Mouse (Mus musculus) liver, embryonic 14.5 days (tissue): ENCODE measurements around the gene Ppp2ca. TPM values are rescaled to one million over a fixed set of nuclear protein-coding genes. Genes with fewer than 3 reads are reported as not detected.

Experiments used
- ATAC-seq: fragments of 200-750 bp; cut with Nextera tagmentation; 2 replicates; pipeline ENCODE4 v1.8.0; 2017; ENCODE audit warnings: moderate number of reproducible peaks, mild to moderate bottlenecking, moderate library complexity; ENCODE audit not compliant: insufficient read depth
- DNase-seq, 3 experiments: peaks; one replicate each; pipeline ENCODE4 v3.0.0-alpha.2; 2012 to 2013; ENCODE audit warnings: low read depth in 3 of 3, low spot score in 3 of 3
- H3K27ac ChIP-seq: fragments of 300-500 bp; sonication (generic); 2 replicates; pipeline ENCODE4 v1.5.1; 2014; ENCODE audit warnings: moderate library complexity, mild to moderate bottlenecking, control low read depth, inconsistent platforms
- H3K27me3 ChIP-seq: fragments of 300-500 bp; sonication (generic); 2 replicates; pipeline ENCODE4 v1.6.1; 2014; ENCODE audit warnings: mild to moderate bottlenecking, low read length, moderate library complexity; ENCODE audit not compliant: control insufficient read depth, insufficient read depth
- H3K36me3 ChIP-seq: fragments of 300-500 bp; sonication (generic); replicated peaks from 2 replicates; pipeline ENCODE4 v1.6.1; 2014; ENCODE audit warnings: low read depth; ENCODE audit not compliant: control insufficient read depth, insufficient read depth
- H3K4me1 ChIP-seq, 2 experiments: fragments of 200-500 bp in 1 of 2; fragments of 300-500 bp in 1 of 2; sonication (generic) in 1 of 2; replicated peaks; 2 replicates each; pipeline ENCODE4 v1.6.1; 2012 to 2014; ENCODE audit warnings: antibody characterized with exemption in 1 of 2, inconsistent platforms in 1 of 2, low read length in 1 of 2; ENCODE audit not compliant: control insufficient read depth in 2 of 2, insufficient read depth in 2 of 2
- H3K4me2 ChIP-seq: fragments of 300-500 bp; sonication (generic); 2 replicates; pipeline ENCODE4 v1.6.1; 2014; ENCODE audit warnings: low read depth, mild to moderate bottlenecking, control low read depth, moderate library complexity
- H3K4me3 ChIP-seq, 2 experiments: fragments of 200-500 bp in 1 of 2; fragments of 300-500 bp in 1 of 2; sonication (generic) in 1 of 2; 2 replicates each; pipeline ENCODE4 v1.5.1; 2012 to 2014; ENCODE audit warnings: low read depth in 2 of 2, low read length in 2 of 2, mild to moderate bottlenecking in 2 of 2, control low read depth in 1 of 2, inconsistent platforms in 1 of 2, moderate library complexity in 1 of 2; ENCODE audit not compliant: insufficient read depth in 1 of 2
- H3K9ac ChIP-seq: fragments of 300-500 bp; sonication (generic); replicated peaks from 2 replicates; pipeline ENCODE4 v1.6.1; 2014; ENCODE audit warnings: mild to moderate bottlenecking, control low read depth, moderate library complexity
- H3K9me3 ChIP-seq: fragments of 300-500 bp; sonication (generic); 2 replicates; pipeline ENCODE4 v1.6.1; 2016; ENCODE audit warnings: low read length, mixed read lengths; ENCODE audit not compliant: control insufficient read depth
- CTCF ChIP-seq: IDR thresholded peaks from 2 replicates; pipeline ENCODE4 v1.5.1; 2016; ENCODE audit warnings: antibody characterized with exemption, low read depth, control low read depth
- EP300 ChIP-seq: IDR thresholded peaks from 2 replicates; pipeline ENCODE4 v1.6.1; 2016; ENCODE audit warnings: antibody characterized with exemption, low read depth
- WGBS: fragments of 180-500 bp; shearing (Covaris S2); extraction: QIAGEN DNeasy Blood & Tissue Kit; methylation state at CpG from one replicate; pipeline ENCODE4 v1.1.7; 2014; ENCODE audit not compliant: insufficient replicate concordance; 5-methylcytosine and 5-hydroxymethylcytosine counted together
- polyA plus RNA-seq, 2 experiments: library from polyadenylated mRNA; depleted of rRNA in 1 of 2; stranded (reverse) in 1 of 2; unstranded in 1 of 2; fragments of >200 nt; fragmentation: Nextera tagmentation in 1 of 2; extraction: Ambion mirVana in 1 of 2; gene quantifications; 2 replicates each; pipeline versions ENCODE4 v1.2.1 to v1.2.3; 2012 to 2014

Gene Ppp2ca
- polyA plus RNA-seq, 2 experiments = 24.0 to 37.5 TPM

- H3K4me2 ChIP-seq = no peak overlapping the region
- TF ChIP-seq CTCF = no peak
- no peak for TF ChIP-seq EP300
- no peak overlapping the region for H3K27ac ChIP-seq
- H3K36me3 ChIP-seq = peaks cover 23% of the 10 kb centered on the region
- H3K27me3 ChIP-seq = no peaks in the 10 kb centered on the region
- no peak for DNase-seq
- H3K4me3 ChIP-seq = no peak overlapping the region
- WGBS = 72% methylated on average over 5 of the region's 5 CpGs
- H3K4me1 ChIP-seq = peaks cover 0 to 5% of the 10 kb centered on the region in 2 experiments; a peak in 1 of 4 replicates
- H3K9me3 ChIP-seq = no peaks in the 10 kb centered on the region
- H3K9ac ChIP-seq = no peak overlapping the region
- peak; percentile 4; the same call in 1 of the 2 replicates for ATAC-seq
Observed at GRCm38 (mm10) chr11:52127760-52128159, 29.3 kb downstream of the Ppp2ca start.

DNA sequence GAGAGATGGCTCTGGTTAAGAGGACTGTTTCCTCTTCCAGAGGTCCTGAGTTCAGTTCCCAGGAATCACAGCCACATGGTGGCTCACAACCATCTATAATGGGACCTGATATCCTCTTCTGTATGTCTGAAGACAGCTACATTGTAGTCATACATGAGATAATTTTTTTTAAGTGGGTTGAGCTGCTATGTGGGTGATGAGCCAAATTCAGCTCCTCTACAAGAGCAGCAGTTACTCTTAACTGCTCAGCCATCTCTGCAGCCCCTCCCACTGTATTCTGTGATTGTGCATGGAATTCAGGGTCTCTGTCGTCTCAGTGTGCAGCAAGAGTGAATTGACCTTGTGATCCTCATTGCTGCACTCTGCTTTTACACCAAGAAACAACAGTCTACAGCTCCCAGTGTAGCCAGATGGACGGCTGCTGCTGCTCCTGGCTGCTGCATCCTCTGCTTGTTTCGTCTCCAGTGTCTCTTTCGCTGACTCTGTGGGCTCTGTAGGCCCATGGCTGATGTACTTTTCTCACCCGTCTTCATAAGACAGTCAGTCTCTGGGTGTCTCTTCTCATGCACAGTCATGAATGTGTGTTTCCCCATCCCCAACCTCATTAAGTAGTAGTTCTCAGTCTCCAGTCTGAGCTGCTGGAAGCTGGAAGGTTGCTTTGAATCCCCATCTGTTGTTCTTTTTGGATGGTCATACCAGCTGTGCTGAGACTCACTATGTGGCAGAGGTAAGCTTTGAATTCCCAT, 30.0 kb downstream of the Ppp2ca start:
- DNase-seq = no peak
- Histone ChIP-seq H3K4me2 (no peak overlapping the region), H3K4me3 (no peak overlapping the region), H3K27me3 (no peaks in the 10 kb centered on the region), H3K27ac (no peak overlapping the region), H3K9me3 (no peaks in the 10 kb centered on the region), H3K9ac (no peak overlapping the region), H3K36me3 (peaks cover 16% of the 10 kb centered on the region), H3K4me1 (peaks cover 0 to 5% of the 10 kb centered on the region in 2 experiments; a peak in 1 of 4 replicates)
- no peak for TF ChIP-seq CTCF
- no peak for TF ChIP-seq EP300
- no peak for ATAC-seq
- 65% methylated on average over 5 of the region's 5 CpGs for WGBS

- Histone ChIP-seq H3K4me3 (no peak overlapping the region), H3K27ac (no peak overlapping the region), H3K9ac (no peak overlapping the region), H3K27me3 (no peaks in the 10 kb centered on the region), H3K4me2 (no peak overlapping the region), H3K4me1 (peaks cover 0 to 5% of the 10 kb centered on the region in 2 experiments; a peak in 1 of 4 replicates), H3K9me3 (no peaks in the 10 kb centered on the region), H3K36me3 (peaks cover 12% of the 10 kb centered on the region)
- DNase-seq (no peak), ATAC-seq (no peak)
- WGBS = 37% methylated on average over 3 of the region's 3 CpGs
- TF ChIP-seq CTCF = peak; percentile 32; the same call in 1 of the 2 replicates
- no peak for TF ChIP-seq EP300
Observed at GRCm38 (mm10) chr11:52129171-52129570, 30.7 kb downstream of the Ppp2ca start.

DNA sequence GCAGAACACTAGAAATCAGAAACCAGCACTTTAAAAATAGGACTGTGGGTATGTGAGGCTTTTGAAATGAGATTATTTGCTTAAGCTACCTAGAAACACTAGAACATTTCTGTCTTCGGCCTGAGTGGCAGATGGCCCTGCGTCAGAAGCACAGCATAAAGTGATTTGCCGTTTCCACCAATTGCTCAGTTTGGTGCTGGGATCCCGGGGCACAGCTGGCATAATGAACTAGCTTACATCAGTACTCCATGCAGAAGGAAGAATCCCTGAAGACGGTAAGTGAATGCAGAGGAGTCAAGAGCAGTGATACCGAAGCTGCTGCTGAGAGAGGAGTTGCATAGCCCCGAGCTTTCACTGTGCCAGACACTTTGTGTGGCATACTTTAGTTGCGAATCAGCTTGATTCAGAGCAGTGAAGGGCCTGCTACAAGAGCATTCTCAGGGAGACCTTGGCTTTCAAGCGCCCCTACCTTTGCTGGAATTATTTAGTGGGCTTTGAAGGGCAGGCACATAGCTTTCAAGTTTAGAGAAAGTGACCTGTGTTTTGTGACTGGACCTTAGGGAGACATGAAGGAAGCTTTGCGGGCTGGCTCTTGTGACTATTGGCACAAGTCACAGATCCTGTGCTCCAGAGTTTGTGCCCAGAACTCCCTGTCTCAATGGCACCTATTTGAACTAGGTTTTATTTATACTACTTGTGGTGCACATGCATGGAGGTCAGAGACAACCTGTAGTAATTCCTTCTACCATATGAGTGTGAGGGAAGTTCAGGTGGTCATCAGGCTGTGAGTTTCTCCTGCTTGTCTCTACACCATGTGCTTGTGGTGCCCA, 31.4 kb downstream of the Ppp2ca start:
- H3K4me3 ChIP-seq = no peak overlapping the region
- H3K9ac ChIP-seq = no peak overlapping the region
- TF ChIP-seq EP300 (no peak), CTCF (no peak)
- no peak overlapping the region for H3K4me2 ChIP-seq
- ATAC-seq (no peak), DNase-seq (no peak)
- peaks cover 6% of the 10 kb centered on the region for H3K36me3 ChIP-seq
- H3K27me3 ChIP-seq = no peaks in the 10 kb centered on the region
- no peak overlapping the region for H3K27ac ChIP-seq
- 76% methylated on average over 10 of the region's 10 CpGs for WGBS
- H3K9me3 ChIP-seq = no peaks in the 10 kb centered on the region
- 0 out of 4 replicates have a peak, but pooled peaks cover 0 to 2% of the 10 kb centered on the region in 2 experiments for H3K4me1 ChIP-seq
